Mouse (Mus musculus) kidney, adult 2 months (tissue): Measurements from ENCODE around the gene C5ar1.

ENCODE experiments used
- CTCF ChIP-seq: fragments of 200-500 bp; conservative IDR thresholded peaks from 2 replicates; pipeline ENCODE4 v1.5.1; 2011; ENCODE audit warnings: low read depth, mild to moderate bottlenecking, control low read depth, low read length, moderate library complexity, mixed read lengths; ENCODE audit not compliant: insufficient read depth, insufficient read length
- POLR2A ChIP-seq: fragments of 200-500 bp; IDR thresholded peaks from one replicate; pipeline ENCODE4 v1.6.1; 2011; ENCODE audit warnings: low read depth, low read length, control low read depth

DNA sequence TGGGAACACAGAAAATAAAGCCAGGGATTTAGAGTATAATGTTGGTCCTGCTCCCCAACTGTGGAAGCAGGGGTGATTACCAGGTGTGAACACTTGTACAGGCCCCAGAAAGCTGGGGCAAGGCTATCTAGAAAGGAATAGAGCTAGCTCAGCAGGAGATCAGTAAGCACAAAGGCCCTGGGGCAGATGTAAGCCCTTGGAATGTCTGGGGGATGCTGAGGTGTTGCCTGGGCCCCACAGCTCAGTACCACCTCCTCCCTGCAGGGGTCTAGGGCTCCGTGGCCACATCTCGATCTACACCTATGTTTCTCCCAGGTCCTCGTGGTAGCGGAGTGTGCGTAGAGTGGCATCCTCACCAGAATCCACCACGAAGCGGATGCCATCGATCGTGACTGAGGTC, 45.4 kb downstream of the C5ar1 start:
- TF ChIP-seq CTCF (no peak), POLR2A (no peak)
